Mouse (Mus musculus) thymus, postnatal 4 days (tissue): Measurements from ENCODE around the gene Nup153.

ENCODE experiments used
- DNase-seq: peaks from one replicate; pipeline ENCODE4 v3.0.0; 2021

Nup153 gene

GRCm38 (mm10) chr13:46727038-46727836 is 503 bp downstream of the Nup153 start:
- DNase-seq = peak; percentile 81

DNA sequence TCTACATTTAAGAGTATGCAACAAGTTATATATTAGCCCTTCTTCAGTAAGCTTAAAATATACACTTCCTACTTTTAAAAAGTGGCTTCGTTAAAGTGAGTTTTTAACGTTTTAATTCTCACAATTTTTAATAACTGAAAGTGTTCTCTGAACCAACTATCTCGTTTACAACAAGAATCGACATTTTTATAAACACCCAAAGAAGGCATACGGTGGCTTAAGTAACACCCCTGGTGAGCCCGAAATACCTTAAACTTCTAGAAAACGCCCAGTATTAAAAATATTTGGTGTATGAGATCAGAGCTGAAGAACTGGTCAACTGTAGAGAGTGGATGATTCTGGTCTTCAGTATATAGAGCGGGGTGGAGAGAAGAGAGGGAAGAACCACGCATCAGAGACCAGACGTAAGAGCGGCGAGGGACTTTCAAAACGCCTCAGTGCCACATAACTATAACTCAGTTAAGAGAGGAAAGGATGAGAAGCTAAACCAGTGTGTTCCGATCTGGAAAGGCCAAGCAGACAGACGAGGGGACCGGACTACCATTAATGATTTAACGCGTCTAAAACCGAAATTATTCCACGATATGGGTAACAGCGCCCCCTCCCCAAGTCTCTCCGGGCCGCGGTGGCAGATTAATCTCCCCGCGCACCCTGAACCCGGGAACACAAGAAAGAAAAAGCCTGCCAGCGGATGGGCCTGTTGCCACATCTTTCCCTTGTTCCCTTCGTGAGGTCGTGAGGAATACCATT is 1.3 kb downstream of the Nup153 start:
- peak; percentile 64 for DNase-seq

DNA sequence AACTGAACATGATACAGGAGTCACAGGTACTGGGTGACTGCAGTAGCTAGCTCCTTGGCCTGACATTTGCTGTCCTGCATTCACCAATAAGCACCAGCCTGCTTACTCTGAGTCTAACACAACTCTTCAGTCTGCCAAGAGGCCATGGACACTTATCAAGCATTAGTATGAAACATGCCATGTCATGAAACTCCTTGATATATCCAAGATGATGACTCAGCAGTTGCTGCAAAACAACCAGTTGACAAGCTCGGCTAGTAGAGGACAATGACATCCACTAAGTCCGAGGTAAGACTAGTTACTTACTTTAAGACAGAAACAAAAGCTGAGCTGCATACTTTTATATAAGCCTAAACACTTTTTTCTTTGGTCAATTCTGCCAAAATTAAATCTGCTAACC is 2.5 kb downstream of the Nup153 start:
- no peak for DNase-seq

GRCm38 (mm10) chr13:46724371-46724770 is 3.4 kb downstream of the Nup153 start:
- no peak for DNase-seq

GRCm38 (mm10) chr13:46721009-46721408 is 6.7 kb downstream of the Nup153 start:
- DNase-seq = no peak

GRCm38 (mm10) chr13:46718893-46719400 is 8.8 kb downstream of the Nup153 start:
- DNase-seq = no peak

DNA sequence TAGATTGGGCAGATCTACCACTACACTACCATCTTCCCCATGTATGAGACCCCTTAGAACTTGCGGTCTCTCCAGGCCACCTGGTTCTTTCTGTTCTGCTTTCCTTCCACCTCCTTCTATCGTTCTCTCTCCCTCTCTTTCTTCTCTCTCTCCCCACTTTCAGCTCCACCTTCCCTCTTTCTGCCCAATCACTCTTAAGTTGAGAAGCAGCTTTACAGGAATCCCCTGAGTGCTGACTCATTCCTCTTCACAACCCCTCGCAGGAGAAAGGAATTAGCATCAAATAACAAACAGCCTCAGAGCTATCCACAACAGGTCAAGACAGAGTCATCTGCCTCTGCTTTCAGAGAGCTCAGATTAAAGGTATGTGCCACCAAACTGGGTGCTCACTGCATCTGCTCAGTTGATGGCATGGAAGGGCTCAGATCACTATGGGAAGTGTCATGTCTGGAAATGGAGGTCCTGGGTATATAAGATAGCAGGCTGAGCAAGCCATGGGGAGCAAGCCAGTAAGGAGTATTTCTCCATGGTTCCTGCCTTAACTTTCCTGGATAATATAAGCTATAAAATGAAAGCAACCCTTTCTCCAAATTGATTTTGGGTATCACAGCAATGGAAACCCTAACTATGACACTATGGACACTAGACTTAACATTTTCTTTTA is 11.6 kb downstream of the Nup153 start:
- DNase-seq = no peak

GRCm38 (mm10) chr13:46713486-46713885 is 14.3 kb downstream of the Nup153 start:
- DNase-seq = no peak

DNA sequence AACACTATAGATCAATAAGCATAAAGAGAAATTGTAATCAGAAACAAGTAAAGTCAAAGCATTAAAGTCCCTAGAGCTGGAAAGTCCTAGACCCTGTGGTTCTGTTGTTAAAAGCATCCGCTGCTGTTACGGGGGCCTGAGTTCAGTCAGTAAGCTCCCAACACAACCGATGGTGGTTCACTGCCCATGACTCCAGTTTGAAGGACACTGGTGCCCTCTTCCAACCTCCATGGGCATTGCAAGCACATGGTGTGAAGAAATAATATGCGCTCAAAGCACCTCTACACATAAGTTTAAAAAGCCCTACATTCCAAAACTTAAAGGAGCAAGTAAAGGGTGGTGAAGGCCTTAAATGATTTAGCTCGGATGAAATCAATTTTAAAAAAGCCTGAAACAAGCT is 24.6 kb downstream of the Nup153 start:
- peak; percentile 50 for DNase-seq

DNA sequence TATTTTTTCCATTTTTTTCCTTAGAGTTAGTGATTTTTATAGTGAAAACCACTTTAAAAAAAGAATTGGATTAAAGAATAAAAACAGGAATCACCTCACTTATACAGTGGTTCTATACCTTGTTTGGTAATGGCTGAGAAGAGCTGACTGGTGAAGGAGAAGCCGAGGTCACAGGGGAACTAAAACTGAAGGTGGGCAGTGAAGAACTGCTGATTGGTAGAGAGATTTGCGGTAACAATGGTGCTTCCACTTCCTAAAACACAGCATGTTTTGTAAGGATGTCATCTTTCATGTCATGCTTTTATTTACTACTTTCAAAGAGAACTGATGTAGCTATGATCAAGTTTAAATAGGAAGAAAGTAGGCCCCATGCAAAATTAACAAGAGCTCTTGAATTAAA is 26.3 kb downstream of the Nup153 start:
- DNase-seq = no peak

DNA sequence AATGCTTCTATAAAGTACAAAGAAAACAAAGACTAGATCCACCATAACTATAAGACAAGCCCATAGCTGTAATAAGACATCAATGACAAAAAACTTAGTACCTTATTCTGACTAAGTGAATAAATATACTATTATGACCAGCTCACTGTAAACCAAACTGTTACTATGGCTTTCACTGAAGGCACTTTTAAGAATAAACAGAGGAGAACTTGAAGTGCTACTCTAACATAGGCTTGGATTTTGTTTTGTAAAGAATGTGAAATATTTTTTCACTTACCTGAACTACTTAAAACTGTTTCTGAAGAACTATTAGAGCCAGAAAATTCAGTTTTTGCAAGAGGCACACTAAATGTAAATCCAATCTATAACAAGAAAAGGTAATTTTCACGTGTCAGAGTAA is 28.4 kb downstream of the Nup153 start:
- no peak for DNase-seq

DNA sequence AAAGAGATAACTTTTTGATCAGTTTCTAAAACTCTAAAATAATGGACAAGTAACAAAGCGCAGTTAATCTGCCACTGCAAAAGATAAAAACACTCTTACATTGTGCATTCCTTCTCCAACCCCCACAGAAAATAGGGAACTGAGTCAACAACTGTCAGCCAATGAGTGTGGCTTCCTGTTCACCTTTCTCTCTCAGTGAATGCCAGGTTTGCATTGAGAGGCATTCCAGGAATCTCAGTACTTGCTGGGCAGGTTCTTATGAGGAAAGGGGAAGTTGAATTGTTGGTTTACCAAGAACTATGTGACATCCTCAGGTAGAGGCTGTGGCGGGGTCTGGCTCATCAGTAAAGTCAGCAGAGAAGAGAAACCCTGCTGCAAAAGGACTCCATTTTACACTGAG is 31.0 kb downstream of the Nup153 start:
- DNase-seq = no peak

GRCm38 (mm10) chr13:46695932-46696331 is 31.8 kb downstream of the Nup153 start:
- DNase-seq = no peak

- DNase-seq = no peak
Measured at GRCm38 (mm10) chr13:46695296-46695908, 32.3 kb downstream of the Nup153 start.

DNA sequence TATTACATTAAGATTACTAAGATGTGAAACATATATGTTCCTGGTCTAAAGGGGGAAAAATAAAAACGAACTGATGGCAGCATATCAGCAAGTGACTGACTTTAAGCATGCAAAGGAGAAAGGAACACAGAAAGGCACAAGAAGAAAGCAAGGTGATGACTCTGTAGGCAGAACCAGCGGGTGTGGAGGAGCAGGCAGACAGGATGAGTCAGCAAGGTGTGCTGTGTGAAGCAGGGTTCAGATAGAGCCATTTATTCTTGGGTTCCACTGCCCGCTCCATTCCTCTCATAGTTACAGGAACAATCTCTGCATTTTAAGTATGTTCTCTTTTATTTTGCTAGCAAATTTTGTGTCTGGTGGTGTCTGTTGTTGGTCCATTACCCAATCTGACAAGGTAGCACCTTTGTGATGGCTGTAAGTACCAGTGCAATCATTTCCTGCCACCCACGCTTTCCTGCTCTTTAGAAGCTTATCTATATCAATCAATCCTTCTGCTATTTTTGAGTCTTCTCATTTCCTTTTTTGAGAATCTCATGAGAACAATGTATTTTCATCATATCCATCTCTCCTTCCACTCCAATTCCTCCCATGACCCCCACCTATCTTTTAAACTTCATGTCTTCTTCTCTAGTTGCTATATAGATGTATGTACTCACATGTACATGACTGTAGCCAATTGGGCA is 37.0 kb downstream of the Nup153 start:
- DNase-seq = no peak

DNA sequence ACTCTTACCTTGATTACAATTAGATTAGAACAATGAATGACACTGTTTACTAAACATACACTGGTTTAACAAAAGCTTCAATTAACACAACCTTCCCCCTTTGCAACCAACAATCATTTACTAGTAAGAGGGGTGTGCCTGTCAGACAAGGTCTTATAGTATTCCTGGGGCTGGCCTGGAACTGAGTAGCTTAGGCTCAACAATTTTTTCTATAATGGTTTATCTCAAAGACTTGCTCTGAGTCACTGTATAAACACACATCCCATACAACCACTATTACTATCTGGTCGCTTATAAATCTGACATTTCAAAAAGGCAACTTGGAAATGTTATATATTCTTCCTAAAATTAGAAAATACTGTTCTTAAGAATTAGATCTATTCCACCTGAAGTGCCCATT is 44.4 kb downstream of the Nup153 start:
- no peak for DNase-seq

GRCm38 (mm10) chr13:46682921-46683320 is 44.8 kb downstream of the Nup153 start:
- no peak for DNase-seq

GRCm38 (mm10) chr13:46677721-46678120 is 50.0 kb downstream of the Nup153 start:
- no peak for DNase-seq

DNA sequence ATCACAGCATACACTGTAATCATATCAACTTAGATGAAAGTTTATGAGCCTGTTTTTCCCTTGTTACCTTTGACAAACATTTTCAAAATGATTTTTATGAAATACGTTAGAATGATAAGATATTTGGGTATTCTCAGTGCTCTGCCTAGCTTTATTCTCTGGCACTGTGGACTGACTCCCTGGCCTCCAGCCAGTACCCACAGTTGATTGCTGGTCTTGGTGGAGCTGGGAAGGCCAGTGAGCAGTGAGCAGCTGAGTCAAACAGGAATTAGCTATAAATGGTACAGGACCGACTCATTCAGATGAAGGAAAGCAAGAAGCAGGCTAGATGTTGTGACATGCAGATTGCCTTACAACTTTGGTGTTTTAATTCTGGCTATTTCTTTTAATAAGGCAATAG is 53.1 kb downstream of the Nup153 start:
- DNase-seq = no peak

GRCm38 (mm10) chr13:46670514-46670913 is 57.2 kb downstream of the Nup153 start:
- no peak for DNase-seq

- peak; percentile 76 for DNase-seq
Measured at GRCm38 (mm10) chr13:46669620-46670271, 58.0 kb downstream of the Nup153 start.

DNA sequence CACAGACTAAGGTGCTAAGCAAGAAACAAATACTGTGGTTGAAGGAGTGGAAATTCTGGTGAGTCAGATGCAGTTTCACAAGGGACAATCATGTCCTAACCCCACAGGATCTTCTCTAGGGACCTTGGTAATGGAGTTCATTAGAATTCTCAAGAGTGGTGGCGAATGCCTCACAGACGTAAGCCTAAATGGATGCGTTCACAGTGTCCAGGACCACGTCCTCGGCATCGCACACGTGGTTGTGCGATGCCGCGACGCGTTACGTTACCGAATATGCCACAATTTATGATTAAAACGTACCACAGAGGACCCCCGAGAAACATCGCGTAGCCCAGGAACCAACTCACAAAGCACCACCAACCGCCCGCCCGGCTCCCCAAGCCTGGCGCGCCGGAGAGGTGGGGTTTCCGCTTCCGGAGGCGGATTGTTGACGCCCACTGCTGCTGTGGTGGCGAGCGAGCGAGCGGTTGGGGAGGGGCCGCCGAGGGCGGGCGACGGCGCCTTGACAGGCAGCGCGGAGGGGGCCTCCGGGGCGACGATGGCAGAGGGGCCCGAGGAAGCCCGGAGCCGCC is 58.6 kb downstream of the Nup153 start, which contains the start of gene Fam8a1:
Fam8a1 (plus strand) TSS at position 475 of the 572 bp plus-strand sequence.
- peak; percentile 96 for DNase-seq
